Mouse (Mus musculus) intestine, embryonic 15.5 days (tissue): Measurements from ENCODE around the gene Sorcs3. TPM values are rescaled to one million over a fixed set of nuclear protein-coding genes. Genes with fewer than 3 reads are reported as not detected.

Experiments used
- ATAC-seq: fragments of 200-750 bp; cut with Nextera tagmentation; 2 replicates; pipeline ENCODE4 v1.8.0; 2017; ENCODE audit warnings: moderate TSS enrichment, moderate library complexity
- H3K27ac ChIP-seq: fragments of 300-500 bp; sonication (generic); 2 replicates; pipeline ENCODE4 v1.5.1; 2015; ENCODE audit warnings: mild to moderate bottlenecking, inconsistent platforms
- H3K27me3 ChIP-seq: fragments of 300-500 bp; sonication (generic); replicated peaks from 2 replicates; pipeline ENCODE4 v1.6.1; 2015; ENCODE audit warnings: inconsistent platforms
- H3K36me3 ChIP-seq: fragments of 300-500 bp; sonication (generic); 2 replicates; pipeline ENCODE4 v1.6.1; 2015; ENCODE audit warnings: inconsistent platforms
- H3K4me1 ChIP-seq: fragments of 300-500 bp; sonication (generic); replicated peaks from 2 replicates; pipeline ENCODE4 v1.6.1; 2015; ENCODE audit warnings: inconsistent platforms
- H3K4me2 ChIP-seq: fragments of 300-500 bp; sonication (generic); replicated peaks from 2 replicates; pipeline ENCODE4 v1.6.1; 2015; ENCODE audit warnings: mild to moderate bottlenecking, inconsistent platforms
- H3K4me3 ChIP-seq: fragments of 300-500 bp; sonication (generic); replicated peaks from 2 replicates; pipeline ENCODE4 v1.5.1; 2015; ENCODE audit warnings: inconsistent platforms
- H3K9ac ChIP-seq: fragments of 300-500 bp; sonication (generic); 2 replicates; pipeline ENCODE4 v1.6.1; 2015; ENCODE audit warnings: inconsistent platforms
- H3K9me3 ChIP-seq: fragments of 300-500 bp; sonication (generic); 2 replicates; pipeline ENCODE4 v1.6.1; 2016; ENCODE audit warnings: inconsistent platforms
- WGBS: fragments of 180-500 bp; shearing (Covaris S2); methylation state at CpG from one replicate; pipeline ENCODE4 v1.1.7; 2015; 5-methylcytosine and 5-hydroxymethylcytosine counted together
- polyA plus RNA-seq: library from polyadenylated mRNA; unstranded; fragments of >200 nt; fragmentation: Nextera tagmentation; extraction: Ambion mirVana; gene quantifications from 2 replicates; pipeline ENCODE4 v1.2.1, GENCODE M21; 2015

Gene Sorcs3
- 0.48 and 0.89 TPM in 2 replicates for polyA plus RNA-seq

DNA sequence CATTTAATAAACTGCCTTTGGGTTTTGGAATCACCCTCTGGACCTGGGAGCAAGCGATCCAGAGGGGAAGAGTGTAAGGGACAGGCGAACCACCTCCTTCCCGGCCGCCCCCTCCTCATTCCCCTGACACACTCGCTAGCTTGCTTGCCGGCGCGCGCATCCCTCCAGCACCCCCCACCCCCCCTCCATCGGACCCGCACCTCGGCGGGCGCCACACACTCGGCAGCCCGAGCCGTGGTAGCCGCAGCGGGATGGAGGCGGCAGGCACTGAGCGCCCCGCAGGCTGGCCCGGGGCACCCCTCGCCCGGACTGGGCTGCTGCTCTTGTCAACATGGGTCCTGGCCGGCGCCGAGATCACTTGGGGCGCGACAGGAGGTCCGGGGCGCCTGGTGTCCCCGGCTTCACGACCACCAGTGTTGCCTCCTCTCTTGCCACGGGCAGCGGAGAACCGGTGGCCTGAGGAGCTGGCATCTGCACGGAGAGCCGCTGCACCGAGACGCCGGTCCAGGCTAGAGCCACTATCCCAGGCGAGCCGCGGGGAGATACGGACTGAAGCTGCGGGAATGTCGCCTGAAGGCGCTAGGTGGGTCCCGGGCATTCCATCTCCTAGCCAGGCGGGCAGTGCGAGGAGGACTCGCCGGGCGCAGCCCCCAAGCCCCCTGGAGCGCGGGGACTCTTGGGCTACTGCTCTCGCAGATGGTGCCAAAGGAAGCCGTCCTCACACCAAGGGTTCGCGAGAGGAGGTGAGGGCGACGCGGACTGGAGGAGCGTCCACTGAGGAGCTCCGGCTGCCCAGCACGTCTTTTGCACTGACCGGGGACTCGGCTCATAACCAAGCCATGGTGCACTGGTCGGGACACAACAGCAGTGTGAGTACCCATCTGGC is at the start of gene Sorcs3:
Sorcs3 (plus strand) TSS at position 97 of the 886 bp plus-strand sequence.
- H3K4me1 ChIP-seq, result peaks cover 16% of the 10 kb centered on the region; the same call in 1 of the 2 replicates
- peak; percentile 41 for ATAC-seq
- under 1% methylated on average over 68 of the region's 70 CpGs for WGBS
- H3K36me3 ChIP-seq, result no peaks in the 10 kb centered on the region
- peaks cover 45% of the 10 kb centered on the region for H3K27me3 ChIP-seq
- H3K9me3 ChIP-seq, result no peaks in the 10 kb centered on the region
- no peak within 1 kb of the TSS for H3K27ac ChIP-seq
- H3K4me2 ChIP-seq, result peak within 1 kb of the TSS; percentile 95
- peak within 1 kb of the TSS; percentile 48 for H3K4me3 ChIP-seq
- H3K9ac ChIP-seq, result peak within 1 kb of the TSS; percentile 32

DNA sequence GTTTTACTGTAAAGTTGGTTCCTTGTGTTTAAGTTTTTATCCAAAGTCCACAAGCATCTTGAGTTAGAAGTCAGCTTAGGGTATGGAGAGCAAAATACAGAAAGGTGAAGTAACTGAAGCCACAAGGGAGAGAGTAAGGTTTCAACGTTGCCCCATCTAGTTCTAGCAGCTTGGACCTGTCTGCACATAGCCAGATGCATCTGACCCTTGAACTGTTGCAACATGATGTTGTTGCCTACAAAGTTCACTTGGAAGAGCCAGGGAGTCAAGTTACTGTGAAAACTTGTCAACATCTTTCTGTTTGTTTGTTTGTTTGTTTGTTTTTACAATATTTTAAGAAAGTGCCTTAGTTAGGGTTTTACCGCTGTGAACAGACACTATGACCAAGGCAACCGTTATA is 40.5 kb upstream of the Sorcs3 start:
- no peak overlapping the region for H3K4me2 ChIP-seq
- H3K27ac ChIP-seq, result no peak overlapping the region
- H3K36me3 ChIP-seq, result no peaks in the 10 kb centered on the region
- WGBS, result 86% methylated on average over 3 of the region's 3 CpGs
- no peak for ATAC-seq
- H3K9me3 ChIP-seq, result no peaks in the 10 kb centered on the region
- no peaks in the 10 kb centered on the region for H3K4me1 ChIP-seq
- H3K4me3 ChIP-seq, result no peak overlapping the region
- no peaks in the 10 kb centered on the region for H3K27me3 ChIP-seq
- no peak overlapping the region for H3K9ac ChIP-seq

DNA sequence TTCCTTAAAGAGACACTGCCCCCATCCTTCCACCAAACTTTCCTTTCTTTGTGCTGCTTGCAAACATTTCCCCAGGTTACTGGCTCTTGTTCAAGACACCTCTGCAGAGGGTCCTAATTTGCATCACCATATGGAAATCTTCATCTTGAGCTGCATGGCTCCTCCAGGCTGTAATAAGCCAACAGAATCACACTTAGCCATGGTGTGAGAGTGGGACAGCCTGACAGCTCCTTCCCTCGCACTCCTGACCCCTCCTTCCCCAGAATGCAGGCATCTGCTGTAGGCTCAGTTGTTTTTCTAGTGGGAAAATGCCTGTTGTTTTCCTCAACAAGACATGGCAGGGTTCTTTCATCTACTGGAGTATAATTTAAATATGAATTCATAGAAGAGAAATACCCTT is 38.7 kb upstream of the Sorcs3 start:
- Histone ChIP-seq H3K27ac (no peak overlapping the region), H3K9ac (no peak overlapping the region), H3K4me3 (no peak overlapping the region), H3K9me3 (no peaks in the 10 kb centered on the region), H3K36me3 (no peaks in the 10 kb centered on the region), H3K4me1 (no peaks in the 10 kb centered on the region), H3K27me3 (no peaks in the 10 kb centered on the region), H3K4me2 (no peak overlapping the region)
- 59% methylated on average over 1 of the region's 1 CpGs for WGBS
- ATAC-seq, result no peak

DNA sequence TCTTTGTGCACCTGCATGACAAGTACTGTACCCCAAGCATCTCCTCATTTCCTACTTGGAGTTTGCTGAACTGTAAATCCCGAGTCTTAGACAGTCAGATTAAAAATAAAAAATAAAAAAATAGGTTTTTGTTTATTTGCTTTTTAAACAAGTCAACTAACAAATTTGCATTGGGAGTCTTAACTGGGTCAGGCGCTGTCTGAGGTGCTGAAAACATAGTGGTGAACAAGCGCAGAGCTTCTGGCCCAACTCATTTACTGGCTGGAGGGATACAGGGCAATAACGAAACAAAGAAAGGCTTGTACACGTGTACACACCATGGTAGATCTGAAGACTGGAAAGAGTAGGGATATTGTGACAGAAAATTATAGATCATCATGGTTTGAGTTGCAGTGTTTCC is 37.5 kb upstream of the Sorcs3 start:
- Histone ChIP-seq H3K4me3 (no peak overlapping the region), H3K27me3 (no peaks in the 10 kb centered on the region), H3K9ac (no peak overlapping the region), H3K4me2 (no peak overlapping the region), H3K9me3 (no peaks in the 10 kb centered on the region), H3K4me1 (no peaks in the 10 kb centered on the region), H3K36me3 (no peaks in the 10 kb centered on the region), H3K27ac (no peak overlapping the region)
- WGBS, result 53% methylated on average over 5 of the region's 5 CpGs
- no peak for ATAC-seq

DNA sequence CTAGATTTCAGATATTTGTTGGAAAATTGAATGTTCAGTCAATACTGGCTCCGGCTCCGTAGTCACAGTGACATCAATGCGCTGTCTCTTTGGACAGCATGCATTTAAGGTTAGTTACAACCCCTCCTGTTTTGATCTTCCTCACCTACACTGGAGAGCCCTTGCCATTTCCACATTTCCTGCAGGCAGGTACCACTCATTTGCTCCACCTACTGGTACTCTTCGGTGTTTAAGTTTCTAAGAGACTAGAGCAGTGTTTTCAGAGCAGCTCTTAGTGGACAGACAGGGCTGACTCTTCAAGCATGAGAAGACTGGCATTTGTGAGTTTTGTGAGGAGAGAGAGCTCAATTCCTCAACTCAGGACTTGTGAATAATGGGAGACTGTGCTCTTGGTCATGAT is 31.1 kb upstream of the Sorcs3 start:
- H3K4me1 ChIP-seq, result no peaks in the 10 kb centered on the region
- H3K36me3 ChIP-seq, result no peaks in the 10 kb centered on the region
- no peaks in the 10 kb centered on the region for H3K27me3 ChIP-seq
- H3K4me2 ChIP-seq, result no peak overlapping the region
- H3K9ac ChIP-seq, result no peak overlapping the region
- ATAC-seq, result no peak
- H3K9me3 ChIP-seq, result no peaks in the 10 kb centered on the region
- no peak overlapping the region for H3K4me3 ChIP-seq
- WGBS, result 67% methylated on average over 4 of the region's 4 CpGs
- no peak overlapping the region for H3K27ac ChIP-seq

DNA sequence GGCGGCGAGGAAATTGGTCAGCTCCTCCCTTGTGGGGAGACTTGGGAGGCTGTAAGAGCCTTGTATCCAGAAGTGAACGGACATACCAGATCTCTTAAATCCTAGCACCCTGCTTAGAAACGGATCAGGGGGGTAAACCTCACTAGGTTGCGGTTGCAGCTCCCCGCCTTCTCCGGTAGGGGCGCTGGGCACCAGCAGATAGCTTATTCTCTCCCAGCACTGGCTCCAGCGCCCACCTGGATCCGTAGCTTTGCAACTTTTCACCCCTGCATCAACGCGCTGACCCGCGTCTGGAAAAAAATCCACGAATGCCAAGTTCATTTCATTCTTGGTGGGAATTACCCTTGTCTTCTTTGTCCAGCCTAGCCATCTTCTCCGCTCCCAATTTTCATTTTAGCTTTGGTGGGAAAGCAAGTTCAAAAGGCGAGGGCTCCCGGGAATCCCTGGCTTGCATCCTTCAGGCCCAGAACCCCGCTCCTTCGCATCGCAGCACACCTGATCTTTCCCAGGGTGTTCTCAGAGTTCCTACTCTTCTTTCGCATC is 1.8 kb upstream of the Sorcs3 start:
- ATAC-seq, result 0 out of 2 replicates have a peak, but pooled peaks have one; percentile 34
- 2% methylated on average over 22 of the region's 22 CpGs for WGBS
- H3K9ac ChIP-seq, result no peak overlapping the region
- H3K9me3 ChIP-seq, result no peaks in the 10 kb centered on the region
- peaks cover 42% of the 10 kb centered on the region for H3K27me3 ChIP-seq
- H3K36me3 ChIP-seq, result no peaks in the 10 kb centered on the region
- H3K4me2 ChIP-seq, result peak overlapping the region; percentile 95
- no peak overlapping the region for H3K27ac ChIP-seq
- peak overlapping the region; percentile 48; the same call in 1 of the 2 replicates for H3K4me3 ChIP-seq
- H3K4me1 ChIP-seq, result peaks cover 16% of the 10 kb centered on the region; the same call in 1 of the 2 replicates

DNA sequence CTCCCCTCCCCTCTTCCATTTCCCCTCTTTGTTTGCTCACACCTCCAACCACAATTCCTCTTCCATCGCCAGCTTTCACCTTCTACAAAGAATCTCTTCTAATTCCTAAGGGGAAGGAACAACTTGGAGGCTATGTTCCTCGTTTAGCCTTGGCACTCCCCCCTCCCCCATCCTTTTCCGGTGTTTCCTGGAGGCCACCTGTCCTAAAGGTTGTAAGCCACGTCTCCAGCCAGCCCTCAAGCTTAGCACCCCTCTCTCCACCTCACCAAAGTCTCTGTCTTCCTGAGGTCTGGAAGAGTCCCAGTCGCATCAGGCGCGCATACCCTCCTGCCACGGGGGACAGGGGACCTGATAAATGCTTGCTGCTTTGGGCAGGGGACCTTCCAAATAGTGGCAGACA is 1.3 kb upstream of the Sorcs3 start:
- Histone ChIP-seq H3K4me1 (peaks cover 16% of the 10 kb centered on the region; the same call in 1 of the 2 replicates), H3K27ac (no peak overlapping the region), H3K9me3 (no peaks in the 10 kb centered on the region), H3K4me3 (peak overlapping the region; percentile 48), H3K9ac (no peak overlapping the region), H3K4me2 (peak overlapping the region; percentile 95), H3K27me3 (peaks cover 42% of the 10 kb centered on the region), H3K36me3 (no peaks in the 10 kb centered on the region)
- no peak for ATAC-seq
- under 1% methylated on average over 8 of the region's 8 CpGs for WGBS

DNA sequence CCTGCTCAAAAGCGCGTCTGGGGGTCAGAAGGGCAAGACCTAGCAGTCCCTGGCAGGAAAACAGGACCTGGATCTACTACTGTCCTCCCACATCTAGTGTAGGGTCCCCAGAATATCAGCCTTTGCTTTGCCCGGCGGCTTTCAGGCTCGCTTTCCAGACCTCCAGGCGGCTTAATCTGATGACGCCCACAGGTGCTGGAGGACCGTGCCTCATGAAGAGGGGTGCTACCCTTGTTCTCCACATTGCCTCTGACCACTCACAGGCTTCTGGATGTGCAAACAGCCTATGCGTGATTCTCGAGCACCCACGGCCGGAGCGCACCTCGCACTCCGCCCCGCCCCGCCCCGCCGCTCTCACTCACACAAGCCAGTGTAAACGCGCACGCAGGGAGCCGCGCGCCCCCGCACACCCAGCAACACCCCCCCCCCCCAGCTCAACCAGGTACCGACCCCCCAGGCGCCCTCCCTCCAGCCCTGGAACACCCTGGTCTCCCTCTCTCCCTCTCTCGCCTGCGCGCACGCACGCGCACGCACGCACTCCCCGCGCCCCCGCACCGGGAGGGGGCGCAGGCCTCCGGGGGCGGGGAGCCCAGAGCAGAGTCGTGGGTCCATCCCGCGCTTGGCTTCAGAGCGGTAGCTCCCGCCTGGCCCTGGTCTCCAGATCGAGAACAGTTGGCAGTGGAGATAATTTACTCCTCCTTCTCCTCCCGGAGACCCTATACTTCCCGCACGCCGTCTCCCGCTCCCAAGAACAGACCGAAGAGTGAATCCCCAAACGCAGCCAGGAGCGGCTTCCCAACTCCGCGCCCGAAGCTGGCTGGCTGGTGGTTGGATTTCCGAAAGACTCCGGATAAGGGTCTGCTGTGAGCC is 698 bp upstream of the Sorcs3 start:
- 1% methylated on average over 48 of the region's 62 CpGs for WGBS
- Histone ChIP-seq H3K4me1 (peaks cover 16% of the 10 kb centered on the region; the same call in 1 of the 2 replicates), H3K9me3 (no peaks in the 10 kb centered on the region), H3K36me3 (no peaks in the 10 kb centered on the region), H3K27ac (no peak overlapping the region), H3K27me3 (peaks cover 45% of the 10 kb centered on the region), H3K4me2 (peak overlapping the region; percentile 95), H3K9ac (no peak overlapping the region), H3K4me3 (peak overlapping the region; percentile 48)
- peak; percentile 41; the same call in 1 of the 2 replicates for ATAC-seq

DNA sequence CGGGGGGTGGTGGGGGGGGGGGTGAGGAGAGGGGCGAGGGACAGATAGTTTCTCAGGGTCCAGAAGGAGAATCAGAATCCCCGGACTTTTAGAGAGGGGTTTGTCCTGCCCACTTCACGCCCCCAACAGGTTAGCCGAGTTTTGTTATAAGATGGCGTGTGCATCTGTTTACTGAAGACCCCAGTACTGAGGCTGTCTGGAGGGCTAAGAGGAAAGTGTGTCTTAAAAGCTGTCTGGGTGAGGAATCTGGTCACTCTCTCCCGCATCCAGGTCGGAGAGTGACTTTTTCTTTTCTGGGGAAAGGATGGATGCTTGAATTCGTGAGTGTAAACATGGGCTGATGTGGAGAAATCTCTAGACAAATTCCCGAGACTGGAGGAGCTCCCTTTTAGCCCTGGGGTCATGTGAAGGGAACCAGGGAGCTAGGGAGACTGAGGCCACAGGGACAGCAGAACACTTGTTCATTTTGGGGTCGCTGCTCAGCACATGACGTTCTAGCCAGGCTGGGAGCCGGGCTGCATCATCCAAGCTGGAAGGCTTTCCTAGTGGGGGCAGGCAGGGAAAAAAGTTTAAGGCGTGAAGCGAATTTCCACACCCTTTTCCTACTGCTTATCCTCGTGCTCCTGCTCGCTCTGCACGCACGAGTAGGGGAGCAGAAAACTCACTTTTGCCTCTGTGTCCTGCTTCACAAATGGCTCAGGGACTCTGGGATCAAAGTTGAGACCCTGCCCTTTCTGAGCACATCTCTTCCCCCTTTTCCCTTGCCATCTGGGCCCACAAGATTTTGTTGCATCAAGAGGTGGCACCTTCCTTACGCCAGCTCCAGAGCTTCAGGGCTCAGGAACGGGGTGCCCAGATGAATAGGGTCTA is 1.3 kb downstream of the Sorcs3 start:
- Histone ChIP-seq H3K27ac (no peak overlapping the region), H3K36me3 (no peaks in the 10 kb centered on the region), H3K27me3 (peaks cover 45% of the 10 kb centered on the region), H3K4me3 (peak overlapping the region; percentile 48), H3K4me1 (peaks cover 16% of the 10 kb centered on the region; the same call in 1 of the 2 replicates), H3K4me2 (peak overlapping the region; percentile 95), H3K9me3 (no peaks in the 10 kb centered on the region), H3K9ac (no peak overlapping the region)
- WGBS, result 5% methylated on average over 21 of the region's 21 CpGs
- ATAC-seq, result no peak

DNA sequence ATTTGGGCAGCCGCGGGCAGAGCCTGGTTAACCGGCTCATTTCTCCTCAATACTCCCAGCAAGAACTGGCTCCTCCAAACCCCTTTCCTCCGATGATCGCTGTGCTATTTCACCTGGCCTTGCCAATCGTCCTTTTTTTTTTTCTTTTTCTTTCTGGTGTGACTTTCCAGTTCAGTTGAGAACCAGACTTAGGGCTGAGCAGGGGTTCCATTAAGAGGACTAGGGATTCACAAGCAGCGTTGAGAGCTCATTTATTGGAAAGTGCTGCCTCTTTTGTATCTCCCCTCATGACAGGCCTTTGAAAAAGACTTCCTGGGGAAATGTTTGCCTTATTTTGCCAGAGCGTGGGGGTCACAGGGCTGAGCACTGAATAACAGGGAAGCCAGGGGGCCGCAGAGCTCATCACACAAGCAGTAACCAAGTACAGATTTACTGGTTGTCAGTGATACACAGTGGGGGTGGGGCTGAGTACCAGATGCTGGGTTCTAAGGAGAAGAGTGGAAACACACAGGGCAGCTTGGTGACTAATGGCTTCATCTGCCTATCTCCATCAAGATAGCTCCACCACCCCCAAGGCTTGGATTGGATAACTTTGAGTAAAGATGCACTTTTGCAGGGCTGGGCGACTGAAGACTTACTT is 2.0 kb downstream of the Sorcs3 start:
- Histone ChIP-seq H3K9me3 (no peaks in the 10 kb centered on the region), H3K36me3 (no peaks in the 10 kb centered on the region), H3K4me2 (peak overlapping the region; percentile 95; the same call in 1 of the 2 replicates), H3K9ac (no peak overlapping the region), H3K4me3 (no peak overlapping the region), H3K27me3 (peaks cover 45% of the 10 kb centered on the region), H3K27ac (no peak overlapping the region), H3K4me1 (peaks cover 16% of the 10 kb centered on the region; the same call in 1 of the 2 replicates)
- no peak for ATAC-seq
- WGBS, result 18% methylated on average over 10 of the region's 10 CpGs

DNA sequence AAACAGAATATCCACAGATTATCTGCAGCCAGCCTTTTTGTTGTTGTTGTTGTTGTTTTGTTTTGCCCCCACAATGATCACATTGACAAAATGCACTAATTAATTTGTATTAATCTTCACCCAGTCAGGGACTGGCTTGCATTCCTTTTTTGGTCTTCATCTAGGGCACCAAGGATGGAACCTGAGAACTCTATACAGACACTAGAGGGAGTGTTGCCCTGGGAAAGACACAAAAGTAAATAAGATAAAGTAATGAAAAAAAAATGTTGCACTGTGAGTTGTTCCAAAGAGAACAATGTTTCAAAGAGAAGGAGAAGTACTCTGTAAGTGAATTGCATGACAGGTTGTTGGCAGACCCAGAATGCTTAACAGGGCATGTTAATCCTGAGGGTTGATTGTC is 9.6 kb downstream of the Sorcs3 start:
- no peak overlapping the region for H3K4me2 ChIP-seq
- no peak overlapping the region for H3K9ac ChIP-seq
- no peak overlapping the region for H3K4me3 ChIP-seq
- ATAC-seq, result no peak
- H3K27me3 ChIP-seq, result no peaks in the 10 kb centered on the region
- H3K27ac ChIP-seq, result no peak overlapping the region
- H3K36me3 ChIP-seq, result no peaks in the 10 kb centered on the region
- no peaks in the 10 kb centered on the region for H3K4me1 ChIP-seq
- no peaks in the 10 kb centered on the region for H3K9me3 ChIP-seq
